Mouse (Mus musculus) liver, adult 2 months (tissue): ENCODE data around the gene Hs3st5.

ENCODE experiments used
- CTCF ChIP-seq: fragments of 200-500 bp; IDR thresholded peaks from 2 replicates; pipeline ENCODE4 v1.5.1; 2011; ENCODE audit warnings: low read depth, low read length, control low read depth
- POLR2A ChIP-seq: fragments of 200-500 bp; IDR thresholded peaks from 2 replicates; pipeline ENCODE4 v1.6.1; 2011; ENCODE audit warnings: low read length, control low read depth; ENCODE audit not compliant: insufficient read depth; ENCODE audit errors: extremely low read depth

DNA sequence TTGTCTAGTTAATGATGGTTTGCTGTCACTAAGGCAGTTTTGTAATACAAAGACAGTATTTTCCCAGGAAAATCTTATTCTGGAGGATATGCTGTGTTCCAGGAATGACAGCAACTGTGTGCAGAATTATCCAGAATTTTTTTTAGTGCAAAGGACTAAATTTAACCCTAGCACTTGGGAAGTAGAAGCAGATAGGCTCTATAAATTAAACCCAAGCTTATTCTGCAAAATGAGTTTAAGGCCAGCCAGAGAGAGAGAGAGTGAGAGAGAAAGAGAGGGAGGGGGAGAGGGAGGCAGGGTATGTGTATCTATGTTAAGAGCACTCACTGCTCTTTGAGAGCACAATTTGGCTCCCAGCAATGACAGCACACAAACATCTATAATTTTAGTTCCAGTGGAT is 267.0 kb downstream of the Hs3st5 start:
- TF ChIP-seq CTCF: no peak
- TF ChIP-seq POLR2A: no peak
